Mouse (Mus musculus) layer of hippocampus, postnatal 10 days (tissue): ENCODE measurements around the gene Serping1. TPM values are rescaled to one million over a fixed set of nuclear protein-coding genes. Genes with fewer than 3 reads are reported as not detected.
A peak's percentile ranks its signal among the peaks of the same experiment; 100 is the strongest.
"Not testable (repeated sequence)": the region's sequence is repeated elsewhere in the genome, so short reads cannot be mapped to it uniquely, and the experiment has no call there.

ENCODE experiments used
- DNase-seq, 2 experiments: peaks; one replicate each; pipeline ENCODE4 v3.0.0; 2021; ENCODE audit warnings: low spot score in 2 of 2
- total RNA-seq, 2 experiments: library from RNA; stranded (reverse); gene quantifications; 2 replicates each; pipeline ENCODE4 v1.2.3; 2021

The Serping1 gene
- total RNA-seq, 2 experiments from 2014 or later = 9.6 to 10.1 TPM

DNA sequence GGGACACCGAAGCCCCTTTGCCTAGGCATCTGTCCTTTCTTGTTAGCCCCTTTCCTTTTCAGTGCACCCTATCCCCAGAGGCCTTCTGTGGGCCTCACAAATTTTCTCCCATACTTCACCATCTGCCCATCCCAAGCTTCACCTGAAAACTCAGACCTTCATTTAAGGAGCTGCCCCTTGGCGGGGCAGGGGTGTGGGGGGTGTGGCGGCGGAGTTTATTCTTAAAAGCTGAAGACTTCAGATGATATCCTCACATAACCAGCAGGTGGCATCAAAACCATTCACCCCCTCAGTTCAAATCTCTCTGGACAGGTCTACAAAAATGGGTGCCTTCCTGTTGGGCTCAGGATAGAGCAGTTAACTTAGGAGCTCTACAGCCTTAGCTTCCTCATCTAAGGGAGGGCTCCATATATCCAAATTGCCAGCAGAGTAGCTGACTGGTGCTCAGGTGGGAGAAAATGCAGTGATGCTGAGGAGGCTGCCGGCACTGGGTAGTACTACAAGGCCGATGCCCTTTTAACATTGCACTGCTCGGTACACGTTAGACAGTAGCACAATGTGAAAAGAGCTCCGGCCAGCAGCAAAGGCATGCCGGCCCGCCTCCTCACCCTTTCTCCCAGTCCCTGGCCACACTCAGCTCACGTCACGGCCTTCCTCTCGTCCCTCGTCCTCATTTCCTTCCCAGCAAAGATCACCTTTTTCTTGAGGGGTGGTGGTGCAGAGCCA is 34.5 kb downstream of the Serping1 start:
- peak in 1 of 2 experiments; percentile 25 for DNase-seq

DNA sequence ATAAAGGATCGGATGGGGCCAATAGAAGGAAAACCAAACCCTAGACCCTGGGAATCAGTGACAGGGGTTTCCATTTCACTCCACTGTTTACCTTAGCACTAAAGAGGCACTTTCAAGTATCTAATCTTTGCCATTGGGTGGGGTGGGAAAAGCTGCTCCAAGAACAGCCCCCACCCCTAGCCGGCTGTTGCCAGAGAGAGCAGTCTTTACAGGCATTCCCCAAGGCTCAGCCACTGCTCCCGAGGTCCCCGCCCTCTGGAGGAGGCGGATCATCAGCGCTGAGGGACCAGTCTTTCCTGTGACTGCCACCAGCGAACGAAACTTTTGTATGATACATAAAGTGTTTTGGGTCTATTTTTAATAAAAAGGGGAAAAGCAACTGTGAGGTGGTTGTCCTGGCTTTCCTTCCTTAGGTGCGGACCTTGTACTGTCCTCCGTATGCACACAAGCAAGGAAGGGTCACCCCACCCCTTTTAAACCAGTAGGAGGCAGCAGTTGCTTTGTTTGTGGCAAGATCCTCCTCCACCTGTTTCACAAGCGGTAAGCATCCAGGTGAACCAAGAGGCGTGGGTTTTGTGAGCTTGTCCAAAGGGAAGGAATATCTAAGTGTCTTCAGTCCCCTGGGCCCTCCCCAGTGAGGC is 36.9 kb downstream of the Serping1 start:
- peak in 1 of 2 experiments; percentile 23 for DNase-seq

- DNase-seq = peak in 1 of 2 experiments; percentile 23
These were observed 37.8 kb downstream of the Serping1 start for GRCm38 (mm10) chr2:84737451-84737925.

DNA sequence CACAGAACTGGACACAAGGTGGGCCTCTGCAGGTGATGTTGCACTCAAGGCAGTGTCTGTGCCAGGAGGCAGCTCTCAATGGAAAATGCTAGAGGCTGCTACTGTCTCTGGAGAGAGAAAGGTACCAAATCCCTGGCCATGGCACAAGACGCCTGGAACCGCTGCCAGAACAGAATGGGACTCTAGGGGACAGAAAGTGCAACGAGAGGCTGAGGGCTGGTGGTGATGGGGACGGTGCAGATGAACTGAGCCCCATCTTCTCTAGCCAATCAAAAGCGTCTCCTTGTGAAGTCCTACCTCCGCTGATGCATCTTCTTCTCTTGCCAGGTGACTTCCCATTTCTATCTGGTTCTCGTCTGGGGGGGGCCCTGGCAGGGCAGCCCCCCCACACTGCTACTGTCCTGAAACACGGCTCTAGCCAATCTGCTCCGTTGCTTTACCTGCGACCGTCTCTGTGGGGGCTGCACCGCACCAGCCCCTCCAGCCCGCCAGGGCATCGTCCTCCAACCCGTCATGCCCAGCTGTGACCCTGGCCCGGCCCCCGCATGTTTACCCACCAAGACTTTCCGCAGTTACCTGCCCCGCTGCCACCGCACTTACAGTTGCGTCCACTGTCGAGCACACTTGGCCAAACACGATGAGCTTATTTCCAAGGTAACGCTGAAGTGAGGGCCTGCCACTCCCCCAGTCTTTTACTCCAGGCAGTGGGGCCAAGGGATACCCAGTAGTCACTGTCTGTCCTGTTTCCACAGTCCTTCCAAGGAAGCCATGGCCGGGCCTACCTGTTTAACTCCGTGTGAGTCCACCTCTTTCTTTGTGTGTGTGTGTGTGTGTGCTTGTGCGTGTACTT is 38.7 kb downstream of the Serping1 start:
- DNase-seq = peak in 1 of 2 experiments; percentile 36

DNA sequence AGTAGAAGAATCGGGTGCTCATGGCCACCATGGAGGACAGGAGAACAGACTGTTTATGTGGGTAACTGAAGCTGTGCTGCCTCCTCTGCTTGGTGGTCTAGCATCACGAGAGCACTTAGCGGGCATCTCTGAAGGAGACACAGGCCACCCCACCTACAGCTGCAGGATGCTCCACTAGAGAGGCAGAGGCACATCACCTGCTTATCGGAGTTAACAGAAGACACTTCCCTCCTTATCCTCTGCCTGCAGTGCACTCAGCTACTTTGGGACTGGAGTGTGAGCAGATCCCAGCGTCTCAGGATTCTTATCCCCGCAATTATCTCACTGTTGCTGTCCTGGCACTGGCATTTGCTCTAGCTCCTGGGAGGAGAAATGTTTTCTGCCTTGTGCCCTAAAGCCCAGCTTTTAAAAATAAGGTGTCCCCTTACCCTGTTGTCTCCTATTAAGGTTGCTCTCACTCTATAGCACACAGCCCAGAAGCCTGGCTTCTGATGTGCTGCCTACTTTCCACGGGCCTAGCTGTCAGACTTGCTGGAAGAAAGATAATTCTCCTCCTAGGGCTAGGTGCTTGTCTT is 39.8 kb downstream of the Serping1 start:
- DNase-seq = peak in 1 of 2 experiments; percentile 21

DNA sequence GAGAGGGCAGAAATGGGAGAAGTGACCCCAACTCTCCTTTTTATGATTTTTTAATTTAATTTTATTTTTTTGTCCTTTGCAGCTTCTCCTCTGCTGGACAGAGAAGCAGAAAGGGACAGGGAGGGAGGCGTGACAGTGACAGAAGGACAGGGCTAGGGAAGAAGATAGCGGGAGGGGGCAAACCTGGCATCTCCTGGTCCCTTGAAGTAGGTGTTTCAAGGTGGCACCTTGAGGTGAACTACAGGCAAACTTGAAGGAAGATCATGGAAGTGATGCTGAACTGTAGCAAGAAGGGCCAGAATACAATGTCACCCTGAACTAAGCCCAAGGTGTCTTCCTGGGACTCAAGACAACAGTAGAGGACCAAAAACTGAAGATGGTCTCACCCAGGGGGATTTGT is 40.3 kb downstream of the Serping1 start:
- DNase-seq = no peak

- peak; percentile 43 to 47 for DNase-seq
These were observed 40.8 kb downstream of the Serping1 start for GRCm38 (mm10) chr2:84734351-84734864.

- peak; percentile 57 to 69 for DNase-seq
These were observed 41.5 kb downstream of the Serping1 start, which contains the start of gene Ypel4 for GRCm38 (mm10) chr2:84733579-84734300. Gene Ypel4, plus strand, starts transcription at chr2:84734058.

GRCm38 (mm10) chr2:84732394-84732793 is 42.9 kb downstream of the Serping1 start:
- no peak for DNase-seq

GRCm38 (mm10) chr2:84731206-84731605 is 44.0 kb downstream of the Serping1 start:
- DNase-seq = no peak

- DNase-seq = not testable (repeated sequence)
These were observed 47.1 kb downstream of the Serping1 start for GRCm38 (mm10) chr2:84728191-84728590.

DNA sequence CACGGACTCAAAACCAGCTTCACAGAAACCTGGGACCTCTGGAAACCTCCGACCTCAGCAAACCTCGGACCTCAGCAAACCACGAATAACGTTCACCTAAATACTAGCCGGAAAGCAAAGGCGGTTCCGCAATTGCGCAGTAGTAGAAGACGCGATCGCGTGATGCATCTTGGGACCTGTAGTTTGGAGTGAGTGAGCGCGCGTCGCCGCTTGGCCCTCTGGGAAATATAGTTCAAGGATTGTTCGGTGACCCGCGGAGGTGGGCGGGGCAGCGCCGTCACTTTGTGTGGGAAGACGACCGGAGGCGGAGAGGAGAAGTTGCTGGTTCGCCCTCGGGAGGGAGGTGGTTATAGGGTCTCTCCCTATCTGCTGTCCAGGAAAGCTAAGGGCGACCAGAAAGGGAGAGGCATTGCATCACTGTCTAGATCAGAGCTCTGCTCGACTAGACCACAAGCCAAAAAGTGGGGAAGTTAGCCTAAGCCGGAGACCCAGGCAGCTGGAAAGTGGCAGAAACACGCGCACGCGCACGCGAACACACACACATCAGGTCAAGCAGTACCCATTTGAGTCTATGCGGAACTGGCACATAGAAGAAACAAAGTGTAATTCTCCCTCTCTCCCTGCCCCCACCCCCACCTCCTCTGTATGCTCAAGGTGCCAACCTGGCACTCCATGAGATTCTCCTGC is 47.9 kb downstream of the Serping1 start, which contains the start of gene Clp1:
Clp1 (minus strand) TSS at position 179 of the 687 bp plus-strand sequence.
- peak; percentile 89 to 92 for DNase-seq

GRCm38 (mm10) chr2:84726716-84727115 is 48.5 kb downstream of the Serping1 start:
- no peak for DNase-seq

- DNase-seq = no peak
These were observed 49.5 kb downstream of the Serping1 start for GRCm38 (mm10) chr2:84725770-84726169.

- DNase-seq = no peak
These were observed 51.4 kb downstream of the Serping1 start for GRCm38 (mm10) chr2:84723856-84724255.

DNA sequence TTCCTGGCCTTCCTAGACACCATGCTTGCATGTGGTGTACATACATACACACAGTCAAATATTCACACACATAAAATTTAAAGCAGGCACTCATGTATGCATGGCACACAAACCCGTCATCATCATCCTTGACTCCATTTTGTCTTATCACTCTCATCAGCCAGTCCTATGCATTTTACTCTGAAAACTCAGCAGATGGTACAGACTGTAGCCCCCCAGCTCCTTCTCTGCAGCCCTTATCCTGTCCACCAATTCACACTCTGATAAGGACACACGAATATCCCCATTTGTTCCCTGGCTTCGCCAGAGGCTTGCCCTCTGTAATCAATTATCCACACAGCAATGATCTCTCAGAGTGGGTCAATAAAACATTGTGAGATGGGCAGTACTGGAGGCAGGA is 54.1 kb downstream of the Serping1 start:
- DNase-seq = no peak

- DNase-seq = no peak
These were observed 54.5 kb downstream of the Serping1 start for GRCm38 (mm10) chr2:84720718-84721117.

DNA sequence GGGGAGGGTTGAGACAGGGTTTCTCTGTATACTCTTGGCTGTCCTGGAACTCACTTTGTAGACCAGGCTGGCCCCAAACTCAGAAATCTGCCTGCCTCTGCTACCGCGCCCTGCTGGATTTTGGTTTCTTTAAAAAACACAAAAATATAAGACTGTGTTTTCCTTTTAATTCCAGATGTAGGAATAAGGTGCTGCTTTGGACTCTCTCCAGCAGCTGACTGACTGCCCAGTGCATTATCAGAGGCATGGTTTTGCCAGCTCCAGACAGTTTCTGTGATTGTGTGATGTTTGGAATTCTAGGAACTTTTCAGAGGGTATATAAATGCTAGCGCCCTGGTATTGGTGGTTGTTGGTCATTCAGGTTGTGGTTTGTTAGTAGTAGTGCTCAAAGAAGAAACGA is 57.9 kb downstream of the Serping1 start:
- DNase-seq = no peak
